In genomic region chr4:141101855-141102254, GRCm38 (mm10) we compare ENCODE assay signal across 10 mouse cellular contexts. TPM values are rescaled to one million over a fixed set of nuclear protein-coding genes. Genes with fewer than 3 reads are reported as not detected.
DNase-seq lines count a peak whose midpoint lies in the region; ATAC-seq lines count a peak whose summit lies in the region.
"Had no signal": no experiment of that assay in that cellular context is flagged by ENCODE, and none has a peak within 500 bp of the region (broad histone marks: within the 10 kb centered on the region; RNA-seq: fewer than 3 reads in every experiment).

No protein-coding gene starts in this region.

- ATAC-seq in cerebellum, adult (ENCODE audit: insufficient number of reproducible peaks, low FRiP score, low TSS enrichment): no peak
- no peak for ATAC-seq in midbrain, embryonic 13.5 days
- ATAC-seq: forebrain, embryonic 16.5 days had no signal

- no peak overlapping the region for H3K4me3 ChIP-seq in midbrain, embryonic 10.5 days
- H3K4me3 ChIP-seq in midbrain, embryonic 13.5 days (replicated peaks): no peak overlapping the region
- H3K4me3 ChIP-seq: lung, embryonic 15.5 days had no signal

- H3K9ac ChIP-seq in midbrain, embryonic 13.5 days (replicated peaks): no peak overlapping the region
- H3K9ac ChIP-seq: lung, embryonic 15.5 days had no signal

- peak; percentile 50 to 62 for DNase-seq in cerebellum, postnatal 10 days
- DNase-seq in midbrain, embryonic 10.5 days (ENCODE audit: low spot score): peak; percentile 45
- peak; percentile 60 for DNase-seq in c-Kit-positive CD71-positive TER-119-positive erythroid progenitor cells, embryonic 14.5 days (ENCODE audit: low spot score)
- DNase-seq in naive thymus-derived CD4-positive, alpha-beta T cell, adult 2 months (ENCODE audit: low read depth): peak; percentile 23
- no peak for DNase-seq in frontal cortex, adult 2 months (ENCODE audit: extremely low spot score in 1 of 2, low spot score in 1 of 2)
- DNase-seq in Muller cell, postnatal 12 days (ENCODE audit: inconsistent ontology term): no peak

- 68% methylated on average over 6 of the region's 6 CpGs for WGBS in midbrain, embryonic 10.5 days
- WGBS in midbrain, embryonic 13.5 days: 63% methylated on average over 6 of the region's 6 CpGs

- H3K9me3 ChIP-seq in midbrain, embryonic 10.5 days (replicated peaks): 0 out of 2 replicates have a peak, but pooled peaks cover 6% of the 10 kb centered on the region
- no peaks in the 10 kb centered on the region for H3K9me3 ChIP-seq in midbrain, embryonic 13.5 days
- H3K9me3 ChIP-seq: lung, embryonic 15.5 days had no signal

- H3K27me3 ChIP-seq in midbrain, embryonic 10.5 days (ENCODE audit: low read depth, poor library complexity, severe bottlenecking): no peaks in the 10 kb centered on the region
- H3K27me3 ChIP-seq in midbrain, embryonic 13.5 days: no peaks in the 10 kb centered on the region
- H3K27me3 ChIP-seq: lung, embryonic 15.5 days had no signal

- H3K36me3 ChIP-seq in midbrain, embryonic 10.5 days: no peaks in the 10 kb centered on the region
- no peaks in the 10 kb centered on the region for H3K36me3 ChIP-seq in midbrain, embryonic 13.5 days
- H3K36me3 ChIP-seq: lung, embryonic 15.5 days had no signal

- no peak overlapping the region for H3K27ac ChIP-seq in midbrain, embryonic 10.5 days (replicated peaks)
- no peak overlapping the region for H3K27ac ChIP-seq in midbrain, embryonic 13.5 days
- H3K27ac ChIP-seq: lung, embryonic 15.5 days had no signal

- H3K4me1 ChIP-seq in midbrain, embryonic 10.5 days: peaks cover 15% of the 10 kb centered on the region
- H3K4me1 ChIP-seq in midbrain, embryonic 13.5 days (replicated peaks): peaks cover under 1% of the 10 kb centered on the region; the same call in 1 of the 2 replicates
- H3K4me1 ChIP-seq: lung, embryonic 15.5 days had no signal

- no peak overlapping the region for H3K4me2 ChIP-seq in midbrain, embryonic 13.5 days (replicated peaks)
- H3K4me2 ChIP-seq: lung, embryonic 15.5 days had no signal

RNA-seq across cellular contexts. Expression of gene Spata21, which starts 13.7 kb away (rescaled TPM):
- polyA plus RNA-seq in midbrain, embryonic 10.5 days (2016; fragmentation: Nextera tagmentation; extraction: Ambion mirVana): 0.05 and 0.20 TPM in 2 replicates
- polyA plus RNA-seq in midbrain, embryonic 13.5 days (2015; fragmentation: Nextera tagmentation; extraction: Ambion mirVana): 0.22 TPM in 1 of 2 replicates, not detected in the other
- 0.36 and 0.50 TPM in 2 replicates for polyA plus RNA-seq in frontal cortex, adult 2 months (2012; rRNA removed)

RNA-seq across cellular contexts. Expression of gene Necap2, which starts 23.7 kb away (rescaled TPM):
- polyA plus RNA-seq in midbrain, embryonic 10.5 days (2016; fragmentation: Nextera tagmentation; extraction: Ambion mirVana): 54.8 TPM in 2 replicates
- polyA plus RNA-seq in midbrain, embryonic 13.5 days (2015; fragmentation: Nextera tagmentation; extraction: Ambion mirVana): 47.2 and 52.3 TPM in 2 replicates
- 55.7 and 60.3 TPM in 2 replicates for polyA plus RNA-seq in frontal cortex, adult 2 months (2012; rRNA removed)

RNA-seq across cellular contexts. Expression of gene Szrd1, which starts 37.7 kb away (rescaled TPM):
- polyA plus RNA-seq in midbrain, embryonic 10.5 days (2016; fragmentation: Nextera tagmentation; extraction: Ambion mirVana): 35.2 and 36.3 TPM in 2 replicates
- 26.0 and 30.7 TPM in 2 replicates for polyA plus RNA-seq in midbrain, embryonic 13.5 days (2015; fragmentation: Nextera tagmentation; extraction: Ambion mirVana)
- polyA plus RNA-seq in frontal cortex, adult 2 months (2012; rRNA removed): 22.3 and 23.0 TPM in 2 replicates

RNA-seq across cellular contexts. Expression of gene Crocc, which starts 41.5 kb away (rescaled TPM):
- 10.8 and 11.0 TPM in 2 replicates for polyA plus RNA-seq in midbrain, embryonic 10.5 days (2016; fragmentation: Nextera tagmentation; extraction: Ambion mirVana)
- polyA plus RNA-seq in midbrain, embryonic 13.5 days (2015; fragmentation: Nextera tagmentation; extraction: Ambion mirVana): 6.8 and 8.8 TPM in 2 replicates
- polyA plus RNA-seq in frontal cortex, adult 2 months (2012; rRNA removed): 70.4 and 80.2 TPM in 2 replicates

RNA-seq across cellular contexts. Expression of gene Fbxo42, which starts 45.9 kb away (rescaled TPM):
- polyA plus RNA-seq in midbrain, embryonic 10.5 days (2016; fragmentation: Nextera tagmentation; extraction: Ambion mirVana): 24.2 and 25.3 TPM in 2 replicates
- polyA plus RNA-seq in midbrain, embryonic 13.5 days (2015; fragmentation: Nextera tagmentation; extraction: Ambion mirVana): 22.9 and 26.3 TPM in 2 replicates
- 20.9 and 21.0 TPM in 2 replicates for polyA plus RNA-seq in frontal cortex, adult 2 months (2012; rRNA removed)

Comparison
In these comparisons a context has a peak if more than half of its experiments do, and no peak if none do; other contexts are left out.
1. DNase-seq: peak in cerebellum, postnatal 10 days (2 of 2), midbrain, embryonic 10.5 days (single experiment), c-Kit-positive CD71-positive TER-119-positive erythroid progenitor cells, embryonic 14.5 days (single experiment) and naive thymus-derived CD4-positive, alpha-beta T cell, adult 2 months (single experiment); none in frontal cortex, adult 2 months (0 of 2) and Muller cell, postnatal 12 days (single experiment).